Mouse (Mus musculus) G1E (cell line): ENCODE data around the gene Snx10. TPM values are rescaled to one million over a fixed set of nuclear protein-coding genes. Genes with fewer than 3 reads are reported as not detected.
A peak's percentile ranks its signal among the peaks of the same experiment; 100 is the strongest.

Experiments
- ATAC-seq: 2 replicates; pipeline ENCODE4 v1.8.0; 2016; ENCODE audit warnings: mild to moderate bottlenecking; ENCODE audit not compliant: insufficient number of reproducible peaks, poor library complexity, low FRiP score, severe bottlenecking; ENCODE audit errors: extremely low read depth
- DNase-seq: peaks from one replicate; pipeline ENCODE4 v3.0.0; 2012; ENCODE audit warnings: low spot score
- H3K27me3 ChIP-seq: 2 replicates; pipeline ENCODE4 v1.6.1; 2012; ENCODE audit warnings: mild to moderate bottlenecking, low read length, inconsistent platforms; ENCODE audit not compliant: insufficient read depth
- H3K36me3 ChIP-seq: replicated peaks from 2 replicates; pipeline ENCODE3; 2012; ENCODE audit warnings: mild to moderate bottlenecking, inconsistent platforms
- H3K4me1 ChIP-seq: 2 replicates; pipeline ENCODE4 v1.6.1; 2012; ENCODE audit warnings: low read depth, low read length, inconsistent platforms, mixed read lengths; ENCODE audit not compliant: insufficient read depth
- H3K4me3 ChIP-seq: 2 replicates; pipeline ENCODE4 v1.5.1; 2012; ENCODE audit warnings: low read depth, mild to moderate bottlenecking, inconsistent platforms, low read length, moderate library complexity, mixed read lengths
- H3K9me3 ChIP-seq: replicated peaks from 2 replicates; pipeline ENCODE4 v1.6.1; 2012; ENCODE audit warnings: inconsistent platforms
- CTCF ChIP-seq: IDR thresholded peaks from 2 replicates; pipeline ENCODE4 v1.5.1; 2012; ENCODE audit warnings: low read depth, low read length, inconsistent platforms, mixed read lengths
- GATA1 ChIP-seq: IDR thresholded peaks from 2 replicates; pipeline ENCODE4 v1.6.1; 2012; ENCODE audit warnings: borderline replicate concordance, low read length, inconsistent platforms, mixed read lengths
- GATA2 ChIP-seq: IDR thresholded peaks from 2 replicates; pipeline ENCODE4 v1.6.1; 2012; ENCODE audit warnings: low read depth, low read length, inconsistent platforms, borderline replicate concordance
- POLR2AphosphoS5 ChIP-seq: IDR thresholded peaks from 2 replicates; pipeline ENCODE4 v1.6.1; 2012; ENCODE audit warnings: low read depth, low read length, inconsistent platforms; ENCODE audit not compliant: insufficient replicate concordance
- TAL1 ChIP-seq: conservative IDR thresholded peaks from 2 replicates; pipeline ENCODE4 v1.6.1; 2012; ENCODE audit warnings: low read depth, low read length, inconsistent platforms, mixed read lengths
- polyA plus RNA-seq: library from polyadenylated mRNA; stranded (reverse); fragments of >175 nt; gene quantifications from 2 replicates; pipeline ENCODE4 v1.2.3, GENCODE M21; 2012
- total RNA-seq, 2 experiments: library from RNA; stranded (forward) in 1 of 2; stranded (reverse) in 1 of 2; fragments of 200-1000 nt in 1 of 2; fragments of >200 nt in 1 of 2; fragmentation: Nextera tagmentation in 1 of 2; gene quantifications; 2 replicates each; pipeline ENCODE4 v1.2.3; 2014 to 2017

Snx10 gene
- total and polyA plus RNA-seq, 3 experiments: 1.5 TPM; not detected in 2

GRCm38 (mm10) chr6:51574132-51574531 lies 50.4 kb downstream of the Snx10 start:
- ATAC-seq (no peak), DNase-seq (no peak)
- H3K9me3 ChIP-seq: no peaks in the 10 kb centered on the region
- H3K27me3 ChIP-seq: peaks cover 6% of the 10 kb centered on the region; the same call in 1 of the 2 replicates
- TF ChIP-seq TAL1: no peak
- TF ChIP-seq GATA1: no peak
- no peak for TF ChIP-seq CTCF
- no peak for TF ChIP-seq POLR2AphosphoS5
- no peaks in the 10 kb centered on the region for H3K36me3 ChIP-seq
- no peaks in the 10 kb centered on the region for H3K4me1 ChIP-seq
- H3K4me3 ChIP-seq: no peak overlapping the region

DNA sequence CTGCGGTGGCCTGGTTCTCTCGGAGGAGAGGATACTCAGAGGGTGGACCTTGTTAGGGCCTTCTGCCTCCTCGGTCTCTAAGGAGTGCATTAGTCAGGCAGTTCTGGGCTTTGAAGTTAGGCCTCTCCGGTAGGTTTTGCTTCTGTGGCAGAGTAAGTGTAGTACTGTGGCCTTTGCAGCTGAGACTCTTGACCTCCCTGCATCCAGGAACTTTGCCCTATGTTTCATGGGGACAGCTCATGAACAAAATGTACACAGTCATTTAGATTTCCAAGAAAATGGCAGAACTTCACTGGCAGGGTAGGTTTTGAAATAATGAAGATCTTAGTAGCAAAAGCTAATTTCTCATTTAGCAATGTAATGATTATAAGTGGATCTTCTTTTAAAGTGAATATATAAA lies 54.7 kb downstream of the Snx10 start:
- Histone ChIP-seq H3K4me3 (no peak overlapping the region), H3K27me3 (peaks cover 13% of the 10 kb centered on the region; the same call in 1 of the 2 replicates), H3K36me3 (no peaks in the 10 kb centered on the region), H3K9me3 (no peaks in the 10 kb centered on the region), H3K4me1 (no peaks in the 10 kb centered on the region)
- no peak for DNase-seq
- no peak for ATAC-seq
- TF ChIP-seq POLR2AphosphoS5: no peak
- no peak for TF ChIP-seq GATA2
- TF ChIP-seq CTCF: no peak
- TF ChIP-seq GATA1: no peak
- TF ChIP-seq TAL1: no peak

DNA sequence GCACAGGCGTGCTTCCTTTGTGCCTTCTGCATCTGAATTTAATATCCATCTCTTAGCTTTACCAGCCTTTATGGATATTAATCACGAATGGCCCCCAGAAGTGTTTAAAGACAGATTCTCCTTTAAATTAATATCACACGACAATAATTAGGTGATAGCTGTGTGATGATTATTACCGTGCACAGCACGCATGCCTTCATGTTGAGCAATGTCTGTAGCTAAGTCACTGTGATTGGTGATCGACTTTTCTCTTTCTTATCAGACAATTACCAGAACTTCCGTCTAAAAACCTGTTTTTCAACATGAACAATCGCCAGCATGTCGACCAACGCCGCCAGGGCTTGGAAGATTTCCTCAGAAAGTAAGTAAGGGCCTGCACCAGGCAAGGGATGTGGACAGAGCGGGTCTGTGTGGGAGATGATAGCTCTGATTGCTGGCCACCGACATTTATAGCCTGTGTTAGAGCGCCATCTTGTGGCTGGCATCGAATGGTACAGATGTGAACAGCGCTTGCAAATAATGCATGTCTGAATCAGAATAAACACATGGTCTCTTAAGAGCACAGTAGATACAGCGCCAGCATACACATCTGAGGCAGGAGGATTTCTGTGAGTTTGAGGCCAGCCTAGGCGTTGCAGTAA lies 56.5 kb downstream of the Snx10 start:
- peak; percentile 50; the same call in 1 of the 2 replicates for TF ChIP-seq CTCF
- TF ChIP-seq GATA1: no peak
- H3K36me3 ChIP-seq: no peaks in the 10 kb centered on the region
- DNase-seq: peak; percentile 23
- peaks cover 9% of the 10 kb centered on the region; the same call in 1 of the 2 replicates for H3K27me3 ChIP-seq
- no peaks in the 10 kb centered on the region for H3K4me1 ChIP-seq
- ATAC-seq: no peak
- H3K9me3 ChIP-seq: no peaks in the 10 kb centered on the region
- H3K4me3 ChIP-seq: no peak overlapping the region

GRCm38 (mm10) chr6:51581418-51581817 lies 57.7 kb downstream of the Snx10 start:
- no peak overlapping the region for H3K4me3 ChIP-seq
- no peaks in the 10 kb centered on the region for H3K4me1 ChIP-seq
- no peaks in the 10 kb centered on the region for H3K9me3 ChIP-seq
- DNase-seq (no peak), ATAC-seq (no peak)
- TF ChIP-seq TAL1 (no peak), POLR2AphosphoS5 (no peak), GATA2 (no peak), CTCF (no peak), GATA1 (no peak)
- H3K36me3 ChIP-seq: no peaks in the 10 kb centered on the region
- peaks cover 9% of the 10 kb centered on the region; the same call in 1 of the 2 replicates for H3K27me3 ChIP-seq

DNA sequence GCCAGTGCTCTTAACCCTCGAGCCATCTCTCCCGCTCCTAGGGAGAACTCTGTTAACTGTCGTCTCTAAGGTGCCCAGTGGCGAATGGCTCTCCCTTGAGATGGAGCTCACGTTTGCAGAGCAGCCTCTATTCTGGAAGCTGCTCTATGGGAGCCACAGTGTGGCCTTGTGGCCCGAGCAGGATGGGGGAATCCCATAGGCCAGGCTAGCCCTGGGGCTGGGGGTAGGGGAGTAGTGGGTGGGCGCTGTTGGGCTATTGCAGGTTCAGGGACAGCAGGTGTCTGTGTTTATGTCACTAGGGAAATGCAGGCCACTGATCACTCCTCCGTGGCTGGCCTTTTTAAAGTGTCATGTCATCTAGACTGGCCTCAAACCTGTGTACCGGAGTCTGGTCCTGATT lies 58.4 kb downstream of the Snx10 start:
- H3K4me3 ChIP-seq: no peak overlapping the region
- H3K9me3 ChIP-seq: no peaks in the 10 kb centered on the region
- no peaks in the 10 kb centered on the region for H3K4me1 ChIP-seq
- no peak for TF ChIP-seq TAL1
- TF ChIP-seq CTCF: no peak
- no peak for TF ChIP-seq POLR2AphosphoS5
- TF ChIP-seq GATA1: no peak
- TF ChIP-seq GATA2: no peak
- peaks cover 9% of the 10 kb centered on the region; the same call in 1 of the 2 replicates for H3K27me3 ChIP-seq
- ATAC-seq (no peak), DNase-seq (no peak)
- H3K36me3 ChIP-seq: no peaks in the 10 kb centered on the region

DNA sequence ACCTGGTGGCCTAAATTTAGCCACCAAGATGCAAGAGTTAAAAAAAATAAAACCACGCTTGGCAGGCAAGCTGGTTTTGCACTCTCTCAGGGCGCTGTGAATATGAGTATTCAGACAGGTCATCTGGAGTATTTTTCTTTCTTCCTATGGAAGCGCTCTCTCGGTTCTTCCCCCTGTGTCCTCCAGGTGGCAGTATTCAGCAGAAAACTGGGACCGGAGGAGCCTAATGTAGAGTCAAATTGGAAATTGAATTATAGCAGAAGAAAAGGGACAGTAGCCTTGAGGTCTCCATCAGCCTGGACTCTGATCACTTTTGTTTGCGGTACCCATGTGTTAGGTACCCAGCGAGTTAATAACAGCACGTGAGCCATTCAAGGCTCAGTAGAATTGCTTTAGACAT lies 62.3 kb downstream of the Snx10 start:
- Histone ChIP-seq H3K9me3 (no peaks in the 10 kb centered on the region), H3K4me1 (no peaks in the 10 kb centered on the region), H3K4me3 (no peak overlapping the region), H3K27me3 (peaks cover 7% of the 10 kb centered on the region; the same call in 1 of the 2 replicates), H3K36me3 (no peaks in the 10 kb centered on the region)
- TF ChIP-seq CTCF (peak; percentile 38; the same call in 1 of the 2 replicates), GATA2 (no peak)
- peak; percentile 22 for DNase-seq
- ATAC-seq: no peak

DNA sequence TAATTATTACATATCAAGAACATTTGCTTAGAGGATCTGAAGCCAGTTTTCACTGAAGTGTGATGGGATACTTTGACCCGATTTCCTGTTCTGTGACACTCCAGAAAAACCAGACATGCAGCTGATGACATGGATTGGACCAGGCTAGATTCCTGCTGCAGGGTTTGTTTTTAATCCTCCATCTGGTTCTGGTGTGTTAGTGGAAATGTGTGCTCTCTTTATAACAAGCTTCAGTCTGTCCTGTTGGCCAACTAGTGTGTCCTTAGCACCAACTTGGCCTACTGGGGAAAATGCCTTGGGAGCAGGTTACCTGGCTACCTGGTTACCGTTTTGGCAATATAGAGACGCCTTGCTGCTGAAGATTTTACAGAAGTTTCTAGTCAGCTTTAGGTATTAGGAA lies 63.6 kb downstream of the Snx10 start:
- H3K36me3 ChIP-seq: no peaks in the 10 kb centered on the region

More for the DNA sequence above, 63.6 kb downstream of the Snx10 start:
- no peak for TF ChIP-seq POLR2AphosphoS5
- TF ChIP-seq CTCF: no peak
- TF ChIP-seq TAL1: no peak
- TF ChIP-seq GATA2: no peak
- TF ChIP-seq GATA1: no peak
- H3K4me1 ChIP-seq: no peaks in the 10 kb centered on the region
- H3K4me3 ChIP-seq: no peak overlapping the region
- no peaks in the 10 kb centered on the region for H3K9me3 ChIP-seq
- no peak for ATAC-seq
- H3K27me3 ChIP-seq: peaks cover 6% of the 10 kb centered on the region; the same call in 1 of the 2 replicates
- no peak for DNase-seq
